Mouse (Mus musculus): ENCODE results near the gene 5330417H12Rik. TPM values are rescaled to one million over a fixed set of nuclear protein-coding genes. Genes with fewer than 3 reads are reported as not detected.

Gene 5330417H12Rik
- polyA plus RNA-seq, 1 experiment from 2014 or later: not detected

DNA sequence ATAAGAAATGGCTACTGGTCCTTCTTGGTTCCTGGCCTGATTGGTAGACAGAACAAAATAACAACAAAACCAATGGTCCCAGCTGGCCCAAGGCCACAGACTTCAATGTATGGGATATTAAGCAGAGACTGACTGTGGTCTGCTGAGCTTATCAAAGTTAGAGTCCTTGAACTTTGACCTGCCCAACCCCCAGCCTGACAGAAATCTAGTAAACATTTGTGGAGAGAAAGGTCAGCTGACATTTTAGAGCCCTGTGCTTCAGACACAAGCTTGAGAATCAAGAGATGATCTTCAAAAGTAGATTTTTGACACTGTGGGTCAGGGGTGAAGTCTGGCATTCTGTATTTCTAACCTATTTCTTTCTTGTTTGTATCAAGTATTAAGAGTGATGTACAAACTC is 28.2 kb downstream of the 5330417H12Rik start:
- Histone ChIP-seq H3K4me2 (peak overlapping the region; percentile 22), H3K27ac (no peak overlapping the region), H3K4me3 (replicated peaks) (no peak overlapping the region), H3K9ac (no peak overlapping the region), H3K9me3 (replicated peaks) (no peaks in the 10 kb centered on the region), H3K36me3 (no peaks in the 10 kb centered on the region), H3K27me3 (no peaks in the 10 kb centered on the region), H3K4me1 (replicated peaks) (peaks cover 20% of the 10 kb centered on the region)
- DNase-seq: no peak
- no peak for ATAC-seq (ENCODE audit: low read depth)

DNA sequence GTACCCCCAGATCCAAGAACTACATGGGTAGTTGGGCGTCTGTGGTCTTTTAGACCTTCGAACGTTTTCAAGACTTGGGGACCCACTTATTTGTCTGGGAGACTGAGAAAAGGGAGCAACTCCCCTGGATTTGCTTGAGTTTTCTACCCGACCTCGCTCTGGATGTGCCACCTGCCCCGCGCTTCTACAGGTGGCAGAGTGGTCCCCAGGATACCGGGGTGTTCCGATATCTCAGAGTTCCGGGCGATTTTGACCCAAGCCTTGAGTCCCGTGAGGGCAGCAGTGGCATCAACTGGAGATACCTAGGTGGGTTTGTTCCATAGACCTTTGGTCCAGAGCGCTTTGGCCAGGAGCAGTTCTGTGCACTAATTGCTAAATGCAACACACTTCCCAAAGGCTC is 29.5 kb downstream of the 5330417H12Rik start:
- ATAC-seq (ENCODE audit: low read depth) (no peak), DNase-seq (no peak)
- peaks cover 20% of the 10 kb centered on the region for H3K4me1 ChIP-seq (replicated peaks)
- no peaks in the 10 kb centered on the region for H3K9me3 ChIP-seq (replicated peaks)
- 15% methylated on average over 13 of the region's 13 CpGs for WGBS (ENCODE audit: insufficient replicate concordance)
- H3K4me3 ChIP-seq (replicated peaks): peak overlapping the region; percentile 58
- no peak overlapping the region for H3K27ac ChIP-seq
- H3K4me2 ChIP-seq: peak overlapping the region; percentile 77
- H3K9ac ChIP-seq: peak overlapping the region; percentile 54
- no peaks in the 10 kb centered on the region for H3K36me3 ChIP-seq
- no peaks in the 10 kb centered on the region for H3K27me3 ChIP-seq

DNA sequence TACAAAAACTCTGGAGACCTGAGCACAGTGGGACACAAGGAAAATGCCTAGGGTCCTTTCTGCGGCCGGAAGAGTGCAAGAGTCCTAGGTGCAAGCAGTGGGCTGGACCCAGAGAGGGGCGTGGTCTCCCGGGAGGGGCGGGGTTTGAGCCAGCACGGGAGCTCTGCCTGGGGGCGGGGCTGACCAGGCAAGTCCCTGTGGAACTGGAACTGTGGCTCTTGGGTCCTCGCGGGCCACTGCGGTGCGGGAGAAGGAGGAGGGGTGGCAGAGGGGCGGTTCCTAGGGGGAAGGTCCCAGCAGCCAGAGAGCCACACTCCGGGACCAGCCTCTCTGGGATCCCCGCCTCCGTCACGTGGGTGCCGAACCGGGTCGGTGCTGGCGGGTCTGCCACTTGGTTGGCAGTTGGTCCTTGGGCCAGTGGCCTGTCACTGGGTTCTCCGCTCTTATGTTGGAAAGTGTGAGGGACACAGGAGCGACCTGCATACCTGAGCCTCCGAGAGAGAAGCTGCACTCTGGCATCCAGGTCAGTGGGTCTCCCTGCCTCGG is 30.0 kb downstream of the 5330417H12Rik start, which contains the start of gene Ppfibp2:
Ppfibp2 (plus strand) TSS at position 351 of the 546 bp plus-strand sequence.
- H3K9me3 ChIP-seq (replicated peaks): no peaks in the 10 kb centered on the region
- DNase-seq: peak; percentile 87
- H3K4me1 ChIP-seq (replicated peaks): peaks cover 20% of the 10 kb centered on the region
- H3K36me3 ChIP-seq: no peaks in the 10 kb centered on the region
- H3K27me3 ChIP-seq: no peaks in the 10 kb centered on the region
- peak; percentile 94 for ATAC-seq (ENCODE audit: low read depth)
- H3K27ac ChIP-seq: peak within 1 kb of the TSS; percentile 66
- WGBS (ENCODE audit: insufficient replicate concordance): under 1% methylated on average over 24 of the region's 24 CpGs
- peak within 1 kb of the TSS; percentile 54 for H3K9ac ChIP-seq
- H3K4me2 ChIP-seq: peak within 1 kb of the TSS; percentile 77
- H3K4me3 ChIP-seq (replicated peaks): peak within 1 kb of the TSS; percentile 58

DNA sequence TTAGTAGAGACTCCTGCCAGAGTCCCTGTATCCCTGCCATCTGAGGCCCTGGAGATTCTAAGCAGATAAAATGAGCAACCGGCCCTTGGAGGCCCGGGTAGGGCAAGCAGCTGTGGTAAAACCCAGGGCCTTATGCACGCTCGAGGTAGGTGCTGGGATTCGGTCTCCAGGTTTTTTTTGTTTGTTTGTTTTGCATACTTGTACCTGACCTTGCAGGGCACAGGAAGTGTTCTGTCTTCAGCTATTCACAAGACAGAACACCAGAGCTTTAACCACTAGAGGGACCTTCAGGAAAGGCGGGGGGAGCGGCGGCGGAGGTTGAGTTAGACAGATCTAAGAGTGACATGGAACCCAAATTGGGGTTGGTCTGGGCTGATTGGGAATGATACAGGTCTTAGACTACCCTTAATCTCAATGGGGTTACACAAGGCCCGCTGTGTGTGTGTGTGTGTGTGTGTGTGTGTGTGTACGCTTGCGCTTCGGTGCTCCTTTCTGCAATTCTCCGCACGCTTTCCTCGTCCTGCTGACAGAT is 30.6 kb downstream of the 5330417H12Rik start:
- H3K9ac ChIP-seq: peak overlapping the region; percentile 54

DNA sequence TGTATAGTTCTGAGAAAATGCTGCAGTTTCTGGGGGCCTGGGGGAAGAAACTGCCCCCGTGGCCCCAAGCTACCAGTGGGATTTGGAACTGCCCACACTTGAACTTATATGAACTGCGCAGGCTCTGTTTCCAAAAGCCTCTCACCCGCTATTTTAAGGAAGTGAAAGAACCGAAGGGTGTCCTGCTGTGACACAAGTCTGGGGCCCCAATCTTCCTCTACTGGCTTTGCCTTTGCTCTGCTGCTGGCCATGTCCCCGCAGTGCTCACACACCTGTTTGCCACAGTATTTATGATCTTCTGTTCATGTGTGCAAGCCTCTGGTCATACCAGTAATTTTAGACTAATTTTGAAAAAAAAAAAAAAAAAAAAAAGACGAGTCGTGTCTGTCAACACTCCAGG is 31.1 kb downstream of the 5330417H12Rik start:
- 10% methylated on average over 7 of the region's 7 CpGs for WGBS (ENCODE audit: insufficient replicate concordance)
- H3K27me3 ChIP-seq: no peaks in the 10 kb centered on the region
- no peak for ATAC-seq (ENCODE audit: low read depth)
- H3K4me2 ChIP-seq: peak overlapping the region; percentile 77
- H3K9me3 ChIP-seq (replicated peaks): no peaks in the 10 kb centered on the region
- peak overlapping the region; percentile 58; the same call in 1 of the 2 replicates for H3K4me3 ChIP-seq (replicated peaks)
- peaks cover 20% of the 10 kb centered on the region for H3K4me1 ChIP-seq (replicated peaks)
- no peaks in the 10 kb centered on the region for H3K36me3 ChIP-seq
- H3K9ac ChIP-seq: no peak overlapping the region
- H3K27ac ChIP-seq: peak overlapping the region; percentile 66; the same call in 1 of the 2 replicates
- DNase-seq: no peak

More for the DNA sequence above, 30.6 kb downstream of the 5330417H12Rik start:
- ATAC-seq (ENCODE audit: low read depth) (peak; percentile 62), DNase-seq (peak; percentile 18)
- Histone ChIP-seq H3K27me3 (no peaks in the 10 kb centered on the region), H3K4me3 (replicated peaks) (peak overlapping the region; percentile 58), H3K9me3 (replicated peaks) (no peaks in the 10 kb centered on the region), H3K4me1 (replicated peaks) (peaks cover 20% of the 10 kb centered on the region), H3K36me3 (no peaks in the 10 kb centered on the region), H3K27ac (peak overlapping the region; percentile 66), H3K4me2 (peak overlapping the region; percentile 77)
- WGBS (ENCODE audit: insufficient replicate concordance): 2% methylated on average over 16 of the region's 16 CpGs

DNA sequence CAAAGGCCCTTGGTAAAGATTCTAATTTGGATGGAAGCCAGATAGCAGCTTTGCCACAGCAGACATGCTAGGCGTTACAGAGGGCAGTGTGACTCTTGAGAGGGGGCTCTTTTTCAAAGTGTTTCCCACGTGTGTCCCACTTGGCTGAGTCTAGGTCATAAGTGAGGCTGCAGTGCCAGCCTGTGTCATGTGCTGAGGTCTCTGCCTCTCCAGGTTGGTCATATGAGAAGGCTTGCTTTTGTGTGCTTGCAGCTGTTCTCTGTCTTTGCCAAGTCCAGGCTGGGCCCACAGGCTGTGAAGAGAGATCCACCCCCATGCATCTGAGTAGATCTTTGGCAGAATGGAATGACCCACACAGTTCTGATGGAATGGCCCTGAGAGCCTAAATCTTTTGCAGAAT is 32.3 kb downstream of the 5330417H12Rik start:
- Histone ChIP-seq H3K4me1 (replicated peaks) (peaks cover 17% of the 10 kb centered on the region), H3K27me3 (no peaks in the 10 kb centered on the region), H3K9me3 (replicated peaks) (no peaks in the 10 kb centered on the region), H3K4me2 (no peak overlapping the region), H3K27ac (no peak overlapping the region), H3K9ac (no peak overlapping the region), H3K4me3 (replicated peaks) (no peak overlapping the region), H3K36me3 (no peaks in the 10 kb centered on the region)
- WGBS (ENCODE audit: insufficient replicate concordance): 51% methylated on average over 2 of the region's 2 CpGs
- ATAC-seq (ENCODE audit: low read depth) (no peak), DNase-seq (no peak)

DNA sequence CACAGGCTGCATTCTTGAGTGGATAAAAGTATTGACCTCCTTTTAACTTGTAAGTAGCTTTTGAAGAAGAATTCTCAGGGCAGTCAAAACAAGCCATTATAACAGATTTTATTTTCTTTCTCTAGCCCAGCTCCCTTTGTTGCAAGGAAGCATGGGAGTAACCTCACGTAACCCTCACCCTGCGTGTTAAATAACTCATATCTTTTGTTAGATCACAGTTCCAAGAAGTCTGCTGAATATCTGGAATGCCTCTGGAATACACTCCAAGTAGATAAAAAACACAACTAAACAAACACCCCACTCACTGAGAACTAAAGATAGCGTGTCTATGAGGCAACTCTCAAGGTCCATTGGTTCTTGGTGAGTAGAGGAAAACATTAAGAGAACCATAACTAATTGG is 50.7 kb downstream of the 5330417H12Rik start:
- H3K9ac ChIP-seq: no peak overlapping the region
- ATAC-seq (ENCODE audit: low read depth) (no peak), DNase-seq (no peak)
- no peaks in the 10 kb centered on the region for H3K4me1 ChIP-seq (replicated peaks)
- no peak overlapping the region for H3K4me3 ChIP-seq (replicated peaks)
- H3K36me3 ChIP-seq: no peaks in the 10 kb centered on the region
- H3K9me3 ChIP-seq (replicated peaks): no peaks in the 10 kb centered on the region
- 59% methylated on average over 3 of the region's 3 CpGs for WGBS (ENCODE audit: insufficient replicate concordance)
- H3K27ac ChIP-seq: no peak overlapping the region
- H3K27me3 ChIP-seq: no peaks in the 10 kb centered on the region
- H3K4me2 ChIP-seq: no peak overlapping the region

Other genes with a start within 250 kb of the 5330417H12Rik start
- gene Olfml1, start 57.7 kb downstream of the 5330417H12Rik start, polyA plus RNA-seq (2015; fragmentation: Nextera tagmentation; extraction: Ambion mirVana): 1.7 and 2.0 TPM in 2 replicates
- 3.0 and 3.5 TPM in 2 replicates for gene Ppfibp2, start 30.0 kb downstream of the 5330417H12Rik start, polyA plus RNA-seq (2015; fragmentation: Nextera tagmentation; extraction: Ambion mirVana)
- gene Cyb5r2, start 132.9 kb upstream of the 5330417H12Rik start, polyA plus RNA-seq (2015; fragmentation: Nextera tagmentation; extraction: Ambion mirVana): 0.03 and 0.09 TPM in 2 replicates
- gene Ovch2, start 176.0 kb upstream of the 5330417H12Rik start, polyA plus RNA-seq (2015; fragmentation: Nextera tagmentation; extraction: Ambion mirVana): not detected in 2 replicates
- not detected in 2 replicates for gene Olfr467, start 187.1 kb upstream of the 5330417H12Rik start, polyA plus RNA-seq (2015; fragmentation: Nextera tagmentation; extraction: Ambion mirVana)
- not detected in 2 replicates for gene Olfr469, start 200.4 kb upstream of the 5330417H12Rik start, polyA plus RNA-seq (2015; fragmentation: Nextera tagmentation; extraction: Ambion mirVana)
- gene Olfr470, start 222.3 kb upstream of the 5330417H12Rik start, polyA plus RNA-seq (2015; fragmentation: Nextera tagmentation; extraction: Ambion mirVana): not detected in 2 replicates